Mouse (Mus musculus): ENCODE results near the gene Ebf1. TPM values are rescaled to one million over a fixed set of nuclear protein-coding genes. Genes with fewer than 3 reads are reported as not detected.
"Not testable (repeated sequence)": the region's sequence is repeated elsewhere in the genome, so short reads cannot be mapped to it uniquely, and the experiment has no call there.

Ebf1 gene
- 19.9 and 26.9 TPM in 2 replicates for polyA plus RNA-seq (2014; fragmentation: Nextera tagmentation; extraction: Ambion mirVana)

- H3K4me1 ChIP-seq (ENCODE audit: control insufficient read depth, insufficient read depth, low read length), result peaks cover 25% of the 10 kb centered on the region
- peaks cover 48% of the 10 kb centered on the region for H3K27me3 ChIP-seq (ENCODE audit: control insufficient read depth, insufficient read depth, low read length)
- peak within 1 kb of the TSS; percentile 57 for H3K4me3 ChIP-seq (ENCODE audit: low read length)
- H3K36me3 ChIP-seq (ENCODE audit: control insufficient read depth, insufficient read depth, low read length), result no peaks in the 10 kb centered on the region
- peak within 1 kb of the TSS; percentile 73 for H3K9ac ChIP-seq (ENCODE audit: low read depth, low read length)
- H3K27ac ChIP-seq (ENCODE audit: low read depth, low read length), result peak within 1 kb of the TSS; percentile 78
- peak; percentile 97 for ATAC-seq (ENCODE audit: low FRiP score, low TSS enrichment)
- no peaks in the 10 kb centered on the region for H3K9me3 ChIP-seq (ENCODE audit: control insufficient read depth, low read length)
- WGBS, result under 1% methylated on average over 31 of the region's 31 CpGs
- peak within 1 kb of the TSS; percentile 79 for H3K4me2 ChIP-seq (replicated peaks; ENCODE audit: low read depth, low read length)
These were observed at the start of gene Ebf1 for GRCm38 (mm10) chr11:44616788-44617712. Gene Ebf1, plus strand, starts transcription at chr11:44617317.

- H3K4me3 ChIP-seq (ENCODE audit: low read length); H3K36me3 ChIP-seq (ENCODE audit: control insufficient read depth, insufficient read depth, low read length); H3K27me3 ChIP-seq (ENCODE audit: control insufficient read depth, insufficient read depth, low read length); ATAC-seq (ENCODE audit: low FRiP score, low TSS enrichment); H3K27ac ChIP-seq (ENCODE audit: low read depth, low read length); H3K9ac ChIP-seq (ENCODE audit: low read depth, low read length); H3K9me3 ChIP-seq (ENCODE audit: control insufficient read depth, low read length); H3K4me1 ChIP-seq (ENCODE audit: control insufficient read depth, insufficient read depth, low read length); H3K4me2 ChIP-seq (replicated peaks; ENCODE audit: low read depth, low read length): not testable (repeated sequence)
- WGBS, result 89% methylated on average over 4 of the region's 4 CpGs
These were observed 46.8 kb upstream of the Ebf1 start for GRCm38 (mm10) chr11:44570336-44570735.

GRCm38 (mm10) chr11:44572781-44573180 lies 44.3 kb upstream of the Ebf1 start:
- Histone ChIP-seq H3K27ac (ENCODE audit: low read depth, low read length) (no peak overlapping the region), H3K4me1 (ENCODE audit: control insufficient read depth, insufficient read depth, low read length) (no peaks in the 10 kb centered on the region), H3K4me3 (ENCODE audit: low read length) (no peak overlapping the region), H3K9ac (ENCODE audit: low read depth, low read length) (no peak overlapping the region), H3K36me3 (ENCODE audit: control insufficient read depth, insufficient read depth, low read length) (no peaks in the 10 kb centered on the region; the same call in 1 of the 2 replicates), H3K27me3 (ENCODE audit: control insufficient read depth, insufficient read depth, low read length) (no peaks in the 10 kb centered on the region), H3K4me2 (replicated peaks; ENCODE audit: low read depth, low read length) (no peak overlapping the region), H3K9me3 (ENCODE audit: control insufficient read depth, low read length) (no peaks in the 10 kb centered on the region; the same call in 1 of the 2 replicates)
- WGBS, result 95% methylated on average over 5 of the region's 5 CpGs
- no peak for ATAC-seq (ENCODE audit: low FRiP score, low TSS enrichment)

- H3K4me2 ChIP-seq (replicated peaks; ENCODE audit: low read depth, low read length), result no peak overlapping the region
- H3K27me3 ChIP-seq (ENCODE audit: control insufficient read depth, insufficient read depth, low read length), result no peaks in the 10 kb centered on the region
- H3K4me3 ChIP-seq (ENCODE audit: low read length), result no peak overlapping the region
- no peak overlapping the region for H3K9ac ChIP-seq (ENCODE audit: low read depth, low read length)
- no peak overlapping the region for H3K27ac ChIP-seq (ENCODE audit: low read depth, low read length)
- 73% methylated on average over 3 of the region's 3 CpGs for WGBS
- no peak for ATAC-seq (ENCODE audit: low FRiP score, low TSS enrichment)
- no peaks in the 10 kb centered on the region; the same call in 1 of the 2 replicates for H3K36me3 ChIP-seq (ENCODE audit: control insufficient read depth, insufficient read depth, low read length)
- H3K4me1 ChIP-seq (ENCODE audit: control insufficient read depth, insufficient read depth, low read length), result no peaks in the 10 kb centered on the region
- H3K9me3 ChIP-seq (ENCODE audit: control insufficient read depth, low read length), result no peaks in the 10 kb centered on the region; the same call in 1 of the 2 replicates
These were observed 43.7 kb upstream of the Ebf1 start for GRCm38 (mm10) chr11:44573396-44573795.

GRCm38 (mm10) chr11:44574391-44574790 lies 42.7 kb upstream of the Ebf1 start:
- no peaks in the 10 kb centered on the region for H3K27me3 ChIP-seq (ENCODE audit: control insufficient read depth, insufficient read depth, low read length)
- H3K9ac ChIP-seq (ENCODE audit: low read depth, low read length), result no peak overlapping the region
- H3K4me3 ChIP-seq (ENCODE audit: low read length), result no peak overlapping the region
- H3K27ac ChIP-seq (ENCODE audit: low read depth, low read length), result no peak overlapping the region
- H3K4me2 ChIP-seq (replicated peaks; ENCODE audit: low read depth, low read length), result no peak overlapping the region
- 91% methylated on average over 8 of the region's 8 CpGs for WGBS
- no peaks in the 10 kb centered on the region for H3K4me1 ChIP-seq (ENCODE audit: control insufficient read depth, insufficient read depth, low read length)
- no peak for ATAC-seq (ENCODE audit: low FRiP score, low TSS enrichment)
- no peaks in the 10 kb centered on the region; the same call in 1 of the 2 replicates for H3K9me3 ChIP-seq (ENCODE audit: control insufficient read depth, low read length)
- H3K36me3 ChIP-seq (ENCODE audit: control insufficient read depth, insufficient read depth, low read length), result no peaks in the 10 kb centered on the region; the same call in 1 of the 2 replicates

GRCm38 (mm10) chr11:44574820-44575219 lies 42.3 kb upstream of the Ebf1 start:
- Histone ChIP-seq H3K9ac (ENCODE audit: low read depth, low read length) (no peak overlapping the region), H3K27me3 (ENCODE audit: control insufficient read depth, insufficient read depth, low read length) (no peaks in the 10 kb centered on the region), H3K4me1 (ENCODE audit: control insufficient read depth, insufficient read depth, low read length) (no peaks in the 10 kb centered on the region), H3K9me3 (ENCODE audit: control insufficient read depth, low read length) (no peaks in the 10 kb centered on the region), H3K4me2 (replicated peaks; ENCODE audit: low read depth, low read length) (no peak overlapping the region), H3K36me3 (ENCODE audit: control insufficient read depth, insufficient read depth, low read length) (no peaks in the 10 kb centered on the region), H3K27ac (ENCODE audit: low read depth, low read length) (no peak overlapping the region), H3K4me3 (ENCODE audit: low read length) (no peak overlapping the region)
- WGBS, result 84% methylated on average over 5 of the region's 5 CpGs
- no peak for ATAC-seq (ENCODE audit: low FRiP score, low TSS enrichment)

GRCm38 (mm10) chr11:44577911-44578310 lies 39.2 kb upstream of the Ebf1 start:
- Histone ChIP-seq H3K9ac (ENCODE audit: low read depth, low read length) (no peak overlapping the region), H3K4me3 (ENCODE audit: low read length) (no peak overlapping the region), H3K9me3 (ENCODE audit: control insufficient read depth, low read length) (no peaks in the 10 kb centered on the region), H3K36me3 (ENCODE audit: control insufficient read depth, insufficient read depth, low read length) (no peaks in the 10 kb centered on the region), H3K4me1 (ENCODE audit: control insufficient read depth, insufficient read depth, low read length) (no peaks in the 10 kb centered on the region), H3K4me2 (replicated peaks; ENCODE audit: low read depth, low read length) (no peak overlapping the region), H3K27me3 (ENCODE audit: control insufficient read depth, insufficient read depth, low read length) (no peaks in the 10 kb centered on the region), H3K27ac (ENCODE audit: low read depth, low read length) (no peak overlapping the region)
- ATAC-seq (ENCODE audit: low FRiP score, low TSS enrichment), result no peak
- 74% methylated on average over 9 of the region's 9 CpGs for WGBS

- no peak overlapping the region for H3K27ac ChIP-seq (ENCODE audit: low read depth, low read length)
- 26% methylated on average over 11 of the region's 11 CpGs for WGBS
- H3K4me3 ChIP-seq (ENCODE audit: low read length), result no peak overlapping the region
- no peaks in the 10 kb centered on the region for H3K36me3 ChIP-seq (ENCODE audit: control insufficient read depth, insufficient read depth, low read length)
- H3K27me3 ChIP-seq (ENCODE audit: control insufficient read depth, insufficient read depth, low read length), result no peaks in the 10 kb centered on the region
- no peak overlapping the region for H3K4me2 ChIP-seq (replicated peaks; ENCODE audit: low read depth, low read length)
- H3K4me1 ChIP-seq (ENCODE audit: control insufficient read depth, insufficient read depth, low read length), result no peaks in the 10 kb centered on the region
- H3K9ac ChIP-seq (ENCODE audit: low read depth, low read length), result no peak overlapping the region
- no peaks in the 10 kb centered on the region for H3K9me3 ChIP-seq (ENCODE audit: control insufficient read depth, low read length)
- ATAC-seq (ENCODE audit: low FRiP score, low TSS enrichment), result no peak
These were observed 35.8 kb upstream of the Ebf1 start for GRCm38 (mm10) chr11:44581277-44581683.

- WGBS, result 17% methylated on average over 3 of the region's 3 CpGs
- no peaks in the 10 kb centered on the region for H3K36me3 ChIP-seq (ENCODE audit: control insufficient read depth, insufficient read depth, low read length)
- no peak for ATAC-seq (ENCODE audit: low FRiP score, low TSS enrichment)
These were observed 30.9 kb upstream of the Ebf1 start for GRCm38 (mm10) chr11:44586047-44586696.

More at GRCm38 (mm10) chr11:44586047-44586696, 30.9 kb upstream of the Ebf1 start:
- Histone ChIP-seq H3K4me1 (ENCODE audit: control insufficient read depth, insufficient read depth, low read length) (no peaks in the 10 kb centered on the region), H3K27ac (ENCODE audit: low read depth, low read length) (no peak overlapping the region), H3K4me2 (replicated peaks; ENCODE audit: low read depth, low read length) (no peak overlapping the region), H3K9me3 (ENCODE audit: control insufficient read depth, low read length) (no peaks in the 10 kb centered on the region), H3K9ac (ENCODE audit: low read depth, low read length) (no peak overlapping the region), H3K4me3 (ENCODE audit: low read length) (no peak overlapping the region), H3K27me3 (ENCODE audit: control insufficient read depth, insufficient read depth, low read length) (no peaks in the 10 kb centered on the region)
